Mouse (Mus musculus) spleen, postnatal 0 days (tissue): ENCODE measurements around the gene Tom1l2. TPM values are rescaled to one million over a fixed set of nuclear protein-coding genes. Genes with fewer than 3 reads are reported as not detected.

Source experiments
- polyA plus RNA-seq: library from polyadenylated mRNA; unstranded; fragments of >200 nt; fragmentation: Nextera tagmentation; extraction: Ambion mirVana; gene quantifications from 2 replicates; pipeline ENCODE4 v1.2.1, GENCODE M21; 2015

The Tom1l2 gene
- 7.1 and 9.7 TPM in 2 replicates for polyA plus RNA-seq

DNA sequence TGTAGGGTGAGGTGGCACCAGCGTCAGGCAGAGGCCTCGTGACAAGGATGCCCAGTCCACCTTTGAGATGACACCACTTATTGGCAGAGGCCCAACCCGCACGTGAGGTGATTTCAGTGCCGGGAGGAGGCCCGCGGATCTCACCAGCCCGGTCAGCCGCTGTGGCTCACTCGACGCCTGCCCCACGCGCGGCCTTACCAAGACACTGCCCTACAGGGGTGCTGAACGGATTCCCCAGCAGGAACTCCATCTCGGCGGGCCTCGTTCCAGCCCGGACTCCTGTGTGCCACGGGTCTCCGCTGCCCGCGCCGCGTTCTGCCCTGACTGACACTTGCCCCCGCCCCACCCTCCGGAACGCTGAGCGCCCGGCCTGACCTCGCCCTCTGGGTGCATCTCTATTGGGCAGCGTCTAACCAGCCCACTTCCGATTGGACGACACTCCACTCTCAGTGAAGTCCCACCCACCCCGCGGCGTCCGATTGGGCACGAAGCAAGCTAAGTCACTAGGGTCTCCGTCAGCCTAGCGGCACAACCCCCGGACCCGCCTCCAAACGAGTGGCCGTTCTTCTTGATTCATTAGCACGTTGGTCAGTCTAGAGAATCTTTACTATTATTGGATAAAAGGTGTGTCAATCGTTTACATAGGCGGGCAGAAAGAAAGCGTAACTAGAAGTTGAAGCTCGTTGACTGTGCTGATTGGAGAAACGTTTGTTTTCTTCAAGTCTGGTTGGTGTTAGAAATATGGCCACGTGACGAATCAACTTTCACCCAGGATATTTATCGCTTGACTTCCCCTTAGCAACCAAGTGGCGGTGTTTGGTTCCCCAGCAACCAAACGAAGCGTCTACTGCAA is at the start of gene Tom1l2, which contains the start of gene Drc3:
TSS of gene Tom1l2 (minus strand) at position 347 of the 853 bp plus-strand sequence.
TSS of gene Drc3 (plus strand) at position 771 of the 853 bp plus-strand sequence.

DNA sequence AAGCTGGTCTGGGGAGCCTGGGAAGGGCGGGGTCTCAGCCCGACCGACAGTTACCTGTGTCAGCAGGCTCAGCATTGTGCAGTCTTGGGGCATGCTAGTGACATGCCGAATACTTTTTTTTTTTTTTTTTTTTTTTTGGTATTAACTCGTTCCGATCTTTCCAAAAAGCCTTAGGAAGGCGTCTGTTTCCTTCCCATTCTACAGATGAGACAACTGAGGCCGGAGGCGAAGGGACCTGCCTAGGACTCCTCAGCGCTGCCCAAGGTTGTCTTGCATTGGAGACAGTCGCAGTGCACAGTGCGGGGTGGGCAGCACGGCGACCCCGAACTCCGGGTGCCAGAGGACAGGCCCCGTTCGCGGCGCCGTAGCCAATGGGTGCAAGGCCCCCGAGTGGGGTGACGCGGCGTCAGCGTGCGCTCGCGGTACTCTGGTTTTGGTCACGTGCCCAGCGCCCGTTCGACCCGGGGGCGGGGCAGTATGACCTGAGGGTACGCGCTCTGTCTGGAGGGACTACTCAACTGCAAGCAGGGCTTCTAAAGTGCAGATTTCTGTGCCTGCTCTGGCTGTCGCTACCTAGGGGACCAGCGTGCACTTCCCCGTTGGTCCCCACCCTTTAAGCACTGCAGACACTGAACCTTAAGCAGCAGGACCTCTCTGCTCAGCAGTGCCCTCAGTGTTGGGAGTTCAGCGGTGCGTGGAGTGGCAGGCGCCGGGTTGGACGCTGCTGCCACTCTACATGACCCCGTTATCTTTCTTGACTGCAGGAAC is 130.1 kb downstream of the Tom1l2 start, which contains the start of gene Srebf1:
TSS of gene Srebf1 (minus strand) at position 113 of the 768 bp plus-strand sequence.

Other genes starting within 250 kb of the Tom1l2 start
- 10.8 and 12.8 TPM in 2 replicates for gene Rai1, start 247.9 kb downstream of the Tom1l2 start, polyA plus RNA-seq
- 31.0 and 37.9 TPM in 2 replicates for gene Srebf1, start 130.3 kb downstream of the Tom1l2 start, polyA plus RNA-seq
- 0.31 and 0.67 TPM in 2 replicates for gene Drc3, start 424 bp upstream of the Tom1l2 start, polyA plus RNA-seq
- 10.3 and 11.1 TPM in 2 replicates for gene Gid4, start 64.2 kb upstream of the Tom1l2 start, polyA plus RNA-seq
- gene Atpaf2, start 65.6 kb upstream of the Tom1l2 start, polyA plus RNA-seq, result 29.7 and 30.1 TPM in 2 replicates
- 31.5 and 32.1 TPM in 2 replicates for gene Drg2, start 101.7 kb upstream of the Tom1l2 start, polyA plus RNA-seq
- gene Myo15, start 116.4 kb upstream of the Tom1l2 start, polyA plus RNA-seq, result 0.08 and 0.13 TPM in 2 replicates
- gene Alkbh5, start 183.5 kb upstream of the Tom1l2 start, polyA plus RNA-seq, result 25.1 and 26.9 TPM in 2 replicates